Mouse (Mus musculus): ENCODE measurements around the gene Gria3. TPM values are rescaled to one million over a fixed set of nuclear protein-coding genes. Genes with fewer than 3 reads are reported as not detected.

Gene Gria3
- total and polyA plus RNA-seq, 2 experiments from 2014 or later: 19.9 to 27.7 TPM

GRCm38 (mm10) chrX:41401590-41402240 is 1.1 kb downstream of the Gria3 start:
- Histone ChIP-seq H3K9ac (replicated peaks; ENCODE audit: low read length, poor library complexity, severe bottlenecking) (peak overlapping the region; percentile 56), H3K27me3 (ENCODE audit: insufficient read depth, low read length) (no peaks in the 10 kb centered on the region), H3K9me3 (ENCODE audit: low read length) (no peaks in the 10 kb centered on the region), H3K4me2 (ENCODE audit: low read depth, low read length, poor library complexity, severe bottlenecking) (peak overlapping the region; percentile 53), H3K4me3 (ENCODE audit: low read depth, low read length) (peak overlapping the region; percentile 44), H3K36me3 (ENCODE audit: insufficient read depth, low read length) (no peaks in the 10 kb centered on the region), H3K4me1 (ENCODE audit: insufficient read depth, low read length) (no peaks in the 10 kb centered on the region; the same call in 1 of the 2 replicates), H3K27ac (ENCODE audit: low read depth, low read length) (no peak overlapping the region)
- ATAC-seq (ENCODE audit: low FRiP score): 0 out of 2 replicates have a peak, but pooled peaks have one; percentile 34
- peak; percentile 1 for DNase-seq (ENCODE audit: low spot score)
- TF ChIP-seq CTCF (IDR thresholded peaks at IDR 0.05): no peak
- WGBS: 18% methylated on average over 20 of the region's 20 CpGs

- peak; percentile 3 for DNase-seq (ENCODE audit: low spot score)
- 27% methylated on average over 6 of the region's 6 CpGs for WGBS
- Histone ChIP-seq H3K36me3 (ENCODE audit: insufficient read depth, low read length) (no peaks in the 10 kb centered on the region), H3K9ac (replicated peaks; ENCODE audit: low read length, poor library complexity, severe bottlenecking) (peak overlapping the region; percentile 56), H3K4me3 (ENCODE audit: low read depth, low read length) (peak overlapping the region; percentile 44), H3K27ac (ENCODE audit: low read depth, low read length) (no peak overlapping the region), H3K27me3 (ENCODE audit: insufficient read depth, low read length) (no peaks in the 10 kb centered on the region), H3K4me1 (ENCODE audit: insufficient read depth, low read length) (no peaks in the 10 kb centered on the region; the same call in 1 of the 2 replicates), H3K9me3 (ENCODE audit: low read length) (no peaks in the 10 kb centered on the region), H3K4me2 (ENCODE audit: low read depth, low read length, poor library complexity, severe bottlenecking) (peak overlapping the region; percentile 53)
- ATAC-seq (ENCODE audit: low FRiP score): no peak
- no peak for TF ChIP-seq CTCF (IDR thresholded peaks at IDR 0.05)
These were observed 2.0 kb downstream of the Gria3 start for GRCm38 (mm10) chrX:41402656-41403055.

GRCm38 (mm10) chrX:41406288-41406687 is 5.6 kb downstream of the Gria3 start:
- Histone ChIP-seq H3K9ac (replicated peaks; ENCODE audit: low read length, poor library complexity, severe bottlenecking) (no peak overlapping the region), H3K36me3 (ENCODE audit: insufficient read depth, low read length) (no peaks in the 10 kb centered on the region), H3K9me3 (ENCODE audit: low read length) (no peaks in the 10 kb centered on the region), H3K4me3 (ENCODE audit: low read depth, low read length) (peak overlapping the region; percentile 12; the same call in 1 of the 2 replicates), H3K4me1 (ENCODE audit: insufficient read depth, low read length) (no peaks in the 10 kb centered on the region; the same call in 1 of the 2 replicates), H3K27ac (ENCODE audit: low read depth, low read length) (no peak overlapping the region), H3K4me2 (ENCODE audit: low read depth, low read length, poor library complexity, severe bottlenecking) (peak overlapping the region; percentile 22), H3K27me3 (ENCODE audit: insufficient read depth, low read length) (no peaks in the 10 kb centered on the region)
- no peak for TF ChIP-seq CTCF (IDR thresholded peaks at IDR 0.05)
- ATAC-seq (ENCODE audit: low FRiP score): no peak
- DNase-seq (ENCODE audit: low spot score): no peak
- 46% methylated on average over 9 of the region's 9 CpGs for WGBS

- Histone ChIP-seq H3K4me2 (ENCODE audit: low read depth, low read length, poor library complexity, severe bottlenecking) (no peak overlapping the region), H3K36me3 (ENCODE audit: insufficient read depth, low read length) (no peaks in the 10 kb centered on the region), H3K4me3 (ENCODE audit: low read depth, low read length) (no peak overlapping the region), H3K4me1 (ENCODE audit: insufficient read depth, low read length) (no peaks in the 10 kb centered on the region; the same call in 1 of the 2 replicates), H3K27ac (ENCODE audit: low read depth, low read length) (no peak overlapping the region), H3K27me3 (ENCODE audit: insufficient read depth, low read length) (no peaks in the 10 kb centered on the region), H3K9me3 (ENCODE audit: low read length) (no peaks in the 10 kb centered on the region), H3K9ac (replicated peaks; ENCODE audit: low read length, poor library complexity, severe bottlenecking) (no peak overlapping the region)
- no peak for DNase-seq (ENCODE audit: low spot score)
- WGBS: 41% methylated on average over 1 of the region's 1 CpGs
- TF ChIP-seq CTCF (IDR thresholded peaks at IDR 0.05): no peak
- no peak for ATAC-seq (ENCODE audit: low FRiP score)
These were observed 9.1 kb downstream of the Gria3 start for GRCm38 (mm10) chrX:41409791-41410190.

- Histone ChIP-seq H3K27me3 (ENCODE audit: insufficient read depth, low read length) (no peaks in the 10 kb centered on the region), H3K27ac (ENCODE audit: low read depth, low read length) (no peak overlapping the region), H3K9me3 (ENCODE audit: low read length) (no peaks in the 10 kb centered on the region), H3K9ac (replicated peaks; ENCODE audit: low read length, poor library complexity, severe bottlenecking) (no peak overlapping the region), H3K4me3 (ENCODE audit: low read depth, low read length) (no peak overlapping the region), H3K4me1 (ENCODE audit: insufficient read depth, low read length) (no peaks in the 10 kb centered on the region), H3K36me3 (ENCODE audit: insufficient read depth, low read length) (no peaks in the 10 kb centered on the region), H3K4me2 (ENCODE audit: low read depth, low read length, poor library complexity, severe bottlenecking) (no peak overlapping the region)
- no peak for TF ChIP-seq CTCF (IDR thresholded peaks at IDR 0.05)
- DNase-seq (ENCODE audit: low spot score) (peak; percentile 23), ATAC-seq (ENCODE audit: low FRiP score) (no peak)
- 63% methylated on average over 6 of the region's 6 CpGs for WGBS
These were observed 25.0 kb downstream of the Gria3 start for GRCm38 (mm10) chrX:41425651-41426050.

- ATAC-seq (ENCODE audit: low FRiP score): no peak
These were observed 27.4 kb downstream of the Gria3 start for GRCm38 (mm10) chrX:41428011-41428410.

More at GRCm38 (mm10) chrX:41428011-41428410, 27.4 kb downstream of the Gria3 start:
- DNase-seq (ENCODE audit: low spot score): no peak
- no peaks in the 10 kb centered on the region for H3K27me3 ChIP-seq (ENCODE audit: insufficient read depth, low read length)
- H3K4me1 ChIP-seq (ENCODE audit: insufficient read depth, low read length): no peaks in the 10 kb centered on the region
- H3K27ac ChIP-seq (ENCODE audit: low read depth, low read length): no peak overlapping the region
- no peak overlapping the region for H3K4me3 ChIP-seq (ENCODE audit: low read depth, low read length)
- TF ChIP-seq CTCF (IDR thresholded peaks at IDR 0.05): no peak
- H3K9me3 ChIP-seq (ENCODE audit: low read length): no peaks in the 10 kb centered on the region
- no peak overlapping the region for H3K4me2 ChIP-seq (ENCODE audit: low read depth, low read length, poor library complexity, severe bottlenecking)
- WGBS: 79% methylated on average over 5 of the region's 5 CpGs
- H3K9ac ChIP-seq (replicated peaks; ENCODE audit: low read length, poor library complexity, severe bottlenecking): no peak overlapping the region
- H3K36me3 ChIP-seq (ENCODE audit: insufficient read depth, low read length): no peaks in the 10 kb centered on the region

Measured in midbrain, postnatal 0 days (tissue).